In genomic region chr16:21640766-21641499, GRCm38 (mm10) we compare ENCODE assay signal across 12 mouse cellular contexts. TPM values are rescaled to one million over a fixed set of nuclear protein-coding genes. Genes with fewer than 3 reads are reported as not detected.
DNase-seq lines count a peak whose midpoint lies in the region; ATAC-seq and TF ChIP-seq lines count a peak whose summit lies in the region.
"Had no signal": no experiment of that assay in that cellular context is flagged by ENCODE, and none has a peak within 500 bp of the region (broad histone marks: within the 10 kb centered on the region; RNA-seq: fewer than 3 reads in every experiment).

No protein-coding gene starts in this region.

- H3K4me3 ChIP-seq in heart, embryonic 12.5 days: no peak overlapping the region
- no peak overlapping the region for H3K4me3 ChIP-seq in brown adipose tissue, adult 24 weeks (ENCODE audit: insufficient read depth, low read depth, low read length)
- no peak overlapping the region for H3K4me3 ChIP-seq in liver, postnatal 0 days (ENCODE audit: low read depth, low read length)
- no peak overlapping the region for H3K4me3 ChIP-seq in midbrain, embryonic 13.5 days (replicated peaks)
- H3K4me3 ChIP-seq: limb, embryonic 12.5 days; neural tube, embryonic 13.5 days had no signal

- no peak for DNase-seq in heart, adult 9 months (ENCODE audit: low spot score in 2 of 2)
- peak; percentile 29 for DNase-seq in kidney, adult 18-20 months
- peak; percentile 34 for DNase-seq in liver, postnatal 0 days
- DNase-seq in frontal cortex, postnatal 10 days (ENCODE audit: low spot score in 2 of 2): no peak
- DNase-seq: cerebellum, postnatal 36 days had no signal

- peaks cover 64% of the 10 kb centered on the region for H3K4me1 ChIP-seq in heart, embryonic 12.5 days (replicated peaks)
- peaks cover 42% of the 10 kb centered on the region for H3K4me1 ChIP-seq in brown adipose tissue, adult 24 weeks (ENCODE audit: control insufficient read depth, insufficient read depth, insufficient read length, low read length)
- peaks cover 39% of the 10 kb centered on the region for H3K4me1 ChIP-seq in liver, postnatal 0 days (ENCODE audit: insufficient read depth)
- peaks cover 14% of the 10 kb centered on the region for H3K4me1 ChIP-seq in midbrain, embryonic 13.5 days (replicated peaks)

- H3K9me3 ChIP-seq in heart, embryonic 12.5 days (replicated peaks): peaks cover 9% of the 10 kb centered on the region
- no peaks in the 10 kb centered on the region for H3K9me3 ChIP-seq in liver, postnatal 0 days (ENCODE audit: low read length)
- no peaks in the 10 kb centered on the region for H3K9me3 ChIP-seq in midbrain, embryonic 13.5 days
- H3K9me3 ChIP-seq: limb, embryonic 12.5 days; neural tube, embryonic 13.5 days had no signal

- TF ChIP-seq EP300 in liver, postnatal 0 days (IDR thresholded peaks at IDR 0.05; ENCODE audit: low read depth): no peak

- H3K9ac ChIP-seq in heart, embryonic 12.5 days: no peak overlapping the region
- no peak overlapping the region for H3K9ac ChIP-seq in liver, postnatal 0 days (replicated peaks)
- H3K9ac ChIP-seq in midbrain, embryonic 13.5 days (replicated peaks): no peak overlapping the region
- H3K9ac ChIP-seq: limb, embryonic 12.5 days; neural tube, embryonic 13.5 days had no signal

- no peak for TF ChIP-seq CTCF in liver, postnatal 0 days (IDR thresholded peaks at IDR 0.05; ENCODE audit: low read depth)

- WGBS in heart, embryonic 12.5 days: 65% methylated on average over 7 of the region's 7 CpGs
- 58% methylated on average over 7 of the region's 7 CpGs for WGBS in liver, postnatal 0 days (ENCODE audit: insufficient replicate concordance)
- 89% methylated on average over 7 of the region's 7 CpGs for WGBS in midbrain, embryonic 13.5 days

- H3K27ac ChIP-seq in heart, embryonic 12.5 days (ENCODE audit: poor library complexity, severe bottlenecking): 0 out of 2 replicates have a peak overlapping the region, but pooled peaks have one; percentile 2
- H3K27ac ChIP-seq in brown adipose tissue, adult 24 weeks (replicated peaks; ENCODE audit: low read depth, low read length): peak overlapping the region; percentile 66
- H3K27ac ChIP-seq in liver, postnatal 0 days (ENCODE audit: low read depth): peak overlapping the region; percentile 71
- H3K27ac ChIP-seq in midbrain, embryonic 13.5 days: no peak overlapping the region
- H3K27ac ChIP-seq: limb, embryonic 12.5 days; neural tube, embryonic 13.5 days had no signal

- no peak overlapping the region for H3K4me2 ChIP-seq in heart, embryonic 12.5 days
- H3K4me2 ChIP-seq in liver, postnatal 0 days (ENCODE audit: low read depth, low read length): no peak overlapping the region
- H3K4me2 ChIP-seq in midbrain, embryonic 13.5 days (replicated peaks): no peak overlapping the region
- H3K4me2 ChIP-seq: limb, embryonic 12.5 days; neural tube, embryonic 13.5 days had no signal

- H3K36me3 ChIP-seq in heart, embryonic 12.5 days: peaks cover 17% of the 10 kb centered on the region
- no peaks in the 10 kb centered on the region for H3K36me3 ChIP-seq in liver, postnatal 0 days (replicated peaks; ENCODE audit: insufficient read depth, low read length)
- H3K36me3 ChIP-seq in midbrain, embryonic 13.5 days: peaks cover 28% of the 10 kb centered on the region
- H3K36me3 ChIP-seq: limb, embryonic 12.5 days had no signal

- H3K27me3 ChIP-seq in heart, embryonic 12.5 days (replicated peaks): no peaks in the 10 kb centered on the region
- no peaks in the 10 kb centered on the region for H3K27me3 ChIP-seq in liver, postnatal 0 days (ENCODE audit: insufficient read depth, low read length)
- no peaks in the 10 kb centered on the region for H3K27me3 ChIP-seq in midbrain, embryonic 13.5 days
- H3K27me3 ChIP-seq: limb, embryonic 12.5 days; neural tube, embryonic 13.5 days had no signal

- ATAC-seq in heart, embryonic 12.5 days (ENCODE audit: insufficient number of reproducible peaks, low FRiP score): no peak
- no peak for ATAC-seq in liver, postnatal 0 days
- ATAC-seq in inflammation-experienced regulatory T-cells, adult 6 months: no peak
- no peak for ATAC-seq in midbrain, embryonic 13.5 days
- ATAC-seq: forebrain, embryonic 14.5 days had no signal

RNA-seq across cellular contexts. Expression of gene 2510009E07Rik, which starts 53.5 kb away (rescaled TPM):
- polyA plus RNA-seq in heart, embryonic 12.5 days (2016; fragmentation: Nextera tagmentation; extraction: Ambion mirVana): 26.7 and 26.8 TPM in 2 replicates
- polyA plus RNA-seq in brown adipose tissue, adult 24 weeks (2012; ENCODE audit: insufficient read depth, insufficient read length, missing spikeins): 6.3 and 10.6 TPM in 2 replicates
- 3.5 and 3.7 TPM in 2 replicates for polyA plus RNA-seq in liver, postnatal 0 days (2015; fragmentation: Nextera tagmentation; extraction: Ambion mirVana)
- polyA plus RNA-seq in inflammation-experienced regulatory T-cells, adult 6 months (2017; shearing (Covaris generic)): 1 to 10 TPM in 2 of 3 experiments, under 1 TPM in 1; 0.30 to 4.1 (median 3.0) TPM
- 76.4 and 91.1 TPM in 2 replicates for polyA plus RNA-seq in midbrain, embryonic 13.5 days (2015; fragmentation: Nextera tagmentation; extraction: Ambion mirVana)

Comparison
In these comparisons a context has a peak if more than half of its experiments do, and no peak if none do; other contexts are left out.
1. DNase-seq: peak in kidney, adult 18-20 months (single experiment) and liver, postnatal 0 days (single experiment); none in heart, adult 9 months (0 of 2) and frontal cortex, postnatal 10 days (0 of 2).